Comparison of ENCODE assay signal across 12 mouse cellular contexts in genomic region chr2:93297656-93298055, GRCm38 (mm10). TPM values are rescaled to one million over a fixed set of nuclear protein-coding genes. Genes with fewer than 3 reads are reported as not detected.
DNase-seq lines count a peak whose midpoint lies in the region; ATAC-seq lines count a peak whose summit lies in the region.
"Had no signal": no experiment of that assay in that cellular context is flagged by ENCODE, and none has a peak within 500 bp of the region (broad histone marks: within the 10 kb centered on the region; RNA-seq: fewer than 3 reads in every experiment).

No protein-coding gene starts in this region.

- no peaks in the 10 kb centered on the region for H3K27me3 ChIP-seq in heart, embryonic 11.5 days (ENCODE audit: control insufficient read depth, insufficient read depth, low read length)
- no peaks in the 10 kb centered on the region for H3K27me3 ChIP-seq in liver, embryonic 12.5 days (replicated peaks)
- H3K27me3 ChIP-seq: limb, embryonic 15.5 days had no signal

- no peak overlapping the region for H3K4me3 ChIP-seq in heart, embryonic 11.5 days (ENCODE audit: low read depth, low read length)
- H3K4me3 ChIP-seq in liver, embryonic 12.5 days, result no peak overlapping the region
- H3K4me3 ChIP-seq: limb, embryonic 15.5 days had no signal

- H3K9me3 ChIP-seq in heart, embryonic 11.5 days (replicated peaks; ENCODE audit: control insufficient read depth, low read length), result no peaks in the 10 kb centered on the region
- H3K9me3 ChIP-seq in liver, embryonic 12.5 days (replicated peaks), result no peaks in the 10 kb centered on the region
- H3K9me3 ChIP-seq: limb, embryonic 15.5 days had no signal

- DNase-seq in heart, adult 18-20 months, result peak; percentile 51 to 56
- DNase-seq in 3134 (ENCODE audit: extremely low read depth, insufficient read length, low spot score), result peak; percentile 16
- DNase-seq in adrenal gland, postnatal 14 days, result peak; percentile 88
- peak; percentile 41 for DNase-seq in fibroblast of lung, adult 2 months (ENCODE audit: low read depth)
- no peak for DNase-seq in thymus, postnatal 4 days
- DNase-seq in thymus, postnatal 14 days, result no peak
- DNase-seq: layer of hippocampus, adult 9-11 months had no signal

- H3K4me2 ChIP-seq in heart, embryonic 11.5 days, result no peak overlapping the region
- H3K4me2 ChIP-seq in liver, embryonic 12.5 days, result no peak overlapping the region
- H3K4me2 ChIP-seq: limb, embryonic 15.5 days had no signal

- H3K4me1 ChIP-seq in heart, embryonic 11.5 days (ENCODE audit: control insufficient read depth, insufficient read depth, low read length), result peaks cover 4% of the 10 kb centered on the region
- no peaks in the 10 kb centered on the region for H3K4me1 ChIP-seq in liver, embryonic 12.5 days
- H3K4me1 ChIP-seq: limb, embryonic 15.5 days had no signal

- peaks cover 8% of the 10 kb centered on the region; the same call in 1 of the 2 replicates for H3K36me3 ChIP-seq in heart, embryonic 11.5 days (ENCODE audit: control insufficient read depth, insufficient read depth, low read length)
- H3K36me3 ChIP-seq in liver, embryonic 12.5 days, result no peaks in the 10 kb centered on the region

- H3K27ac ChIP-seq in heart, embryonic 11.5 days (ENCODE audit: low read depth, low read length), result no peak overlapping the region
- no peak overlapping the region for H3K27ac ChIP-seq in liver, embryonic 12.5 days
- H3K27ac ChIP-seq: limb, embryonic 15.5 days had no signal

- ATAC-seq in heart, embryonic 11.5 days (replicated peaks; ENCODE audit: insufficient number of reproducible peaks, low FRiP score, low TSS enrichment), result no peak
- ATAC-seq in liver, embryonic 12.5 days, result no peak
- ATAC-seq: CD4-positive, CD25-positive, alpha-beta regulatory T cell, adult 4 months; forebrain, embryonic 16.5 days had no signal

- 56% methylated on average over 3 of the region's 3 CpGs for WGBS in heart, embryonic 11.5 days (ENCODE audit: insufficient replicate concordance)
- 64% methylated on average over 3 of the region's 3 CpGs for WGBS in liver, embryonic 12.5 days (ENCODE audit: insufficient replicate concordance)

- H3K9ac ChIP-seq in heart, embryonic 11.5 days (ENCODE audit: low read depth, low read length), result no peak overlapping the region
- no peak overlapping the region for H3K9ac ChIP-seq in liver, embryonic 12.5 days
- H3K9ac ChIP-seq: limb, embryonic 15.5 days had no signal

RNA-seq across cellular contexts. Expression of gene Tspan18, which starts 36.6 kb away (rescaled TPM):
- total RNA-seq in heart, adult 18-20 months (2021), result 10 to 100 TPM; 11.7 to 13.3 TPM
- polyA plus RNA-seq in heart, embryonic 11.5 days (2014; fragmentation: Nextera tagmentation; extraction: Ambion mirVana), result 75.5 and 84.5 TPM in 2 replicates
- 72.2 and 76.9 TPM in 2 replicates for total RNA-seq in adrenal gland, postnatal 14 days (2021)
- polyA plus RNA-seq in liver, embryonic 12.5 days (2016; fragmentation: Nextera tagmentation; extraction: Ambion mirVana), result 6.2 and 6.4 TPM in 2 replicates

Comparison
In these comparisons a context has a peak if more than half of its experiments do, and no peak if none do; other contexts are left out.
1. DNase-seq: peak in heart, adult 18-20 months (2 of 2), 3134 (single experiment), adrenal gland, postnatal 14 days (single experiment) and fibroblast of lung, adult 2 months (single experiment); none in thymus, postnatal 4 days (single experiment) and thymus, postnatal 14 days (single experiment).